Mouse (Mus musculus): ENCODE data around the gene Mtfr2. TPM values are rescaled to one million over a fixed set of nuclear protein-coding genes. Genes with fewer than 3 reads are reported as not detected.

Gene Mtfr2
- 1.7 and 2.9 TPM in 2 replicates for polyA plus RNA-seq (2015; fragmentation: Nextera tagmentation; extraction: Ambion mirVana)

DNA sequence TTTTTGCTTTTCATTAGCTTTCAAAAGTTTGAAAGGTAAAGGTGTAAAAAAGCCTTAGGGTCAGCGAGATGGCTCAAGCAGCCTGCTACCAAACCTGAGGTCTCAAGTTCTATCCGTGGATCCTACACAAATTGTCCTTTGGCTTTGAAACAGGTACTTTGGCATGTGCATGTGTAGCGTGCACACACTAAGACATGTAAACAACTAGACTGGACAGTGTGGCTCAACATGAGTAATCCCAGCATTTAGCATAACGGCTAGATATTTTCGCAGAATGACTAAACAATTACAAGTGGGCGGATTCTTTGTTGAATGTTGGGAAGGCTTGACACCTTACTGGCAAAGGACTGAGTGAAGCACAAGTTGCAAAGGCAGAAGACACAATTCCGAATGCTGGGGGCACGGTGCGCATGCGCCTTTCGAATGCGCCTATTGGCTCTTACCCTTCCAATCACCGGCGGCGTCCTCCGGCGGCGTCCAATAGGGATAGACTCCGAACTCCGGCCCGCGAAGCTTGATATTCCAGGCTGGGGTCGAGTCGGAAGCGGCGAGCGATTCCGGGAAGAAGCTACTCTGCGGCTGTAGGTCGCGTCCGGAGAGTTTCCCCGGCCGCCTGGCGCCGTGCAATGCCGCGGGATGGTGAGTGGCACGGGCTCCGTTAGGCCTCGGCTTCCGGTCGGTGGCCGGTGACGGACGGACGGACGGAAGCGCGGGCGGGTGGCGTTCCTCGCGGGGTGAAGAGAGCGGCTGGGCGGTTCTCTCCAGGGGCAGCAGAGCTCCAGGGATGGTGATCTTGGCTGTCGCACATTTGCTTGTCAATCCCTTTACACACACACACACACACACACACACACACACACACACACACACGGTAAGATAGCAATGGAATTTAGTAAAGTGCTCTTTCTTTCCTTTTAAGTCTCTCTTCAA, at the start of gene Mtfr2:
Mtfr2 (plus strand) TSS at position 486 of the 930 bp plus-strand sequence.
- Histone ChIP-seq H3K4me1 (ENCODE audit: insufficient read depth, low read length) (peaks cover 6% of the 10 kb centered on the region; the same call in 1 of the 2 replicates), H3K4me3 (ENCODE audit: low read length) (peak within 1 kb of the TSS; percentile 71), H3K9ac (replicated peaks; ENCODE audit: low read length) (peak within 1 kb of the TSS; percentile 75), H3K27ac (ENCODE audit: low read length) (peak within 1 kb of the TSS; percentile 67; the same call in 1 of the 2 replicates), H3K36me3 (ENCODE audit: insufficient read depth, low read length) (peaks cover 29% of the 10 kb centered on the region), H3K27me3 (ENCODE audit: insufficient read depth, low read length) (no peaks in the 10 kb centered on the region), H3K9me3 (ENCODE audit: low read length) (no peaks in the 10 kb centered on the region), H3K4me2 (replicated peaks; ENCODE audit: low read depth, low read length) (peak within 1 kb of the TSS; percentile 68)
- ATAC-seq (ENCODE audit: low FRiP score, low TSS enrichment) = peak; percentile 96
- 2% methylated on average over 53 of the region's 58 CpGs for WGBS

DNA sequence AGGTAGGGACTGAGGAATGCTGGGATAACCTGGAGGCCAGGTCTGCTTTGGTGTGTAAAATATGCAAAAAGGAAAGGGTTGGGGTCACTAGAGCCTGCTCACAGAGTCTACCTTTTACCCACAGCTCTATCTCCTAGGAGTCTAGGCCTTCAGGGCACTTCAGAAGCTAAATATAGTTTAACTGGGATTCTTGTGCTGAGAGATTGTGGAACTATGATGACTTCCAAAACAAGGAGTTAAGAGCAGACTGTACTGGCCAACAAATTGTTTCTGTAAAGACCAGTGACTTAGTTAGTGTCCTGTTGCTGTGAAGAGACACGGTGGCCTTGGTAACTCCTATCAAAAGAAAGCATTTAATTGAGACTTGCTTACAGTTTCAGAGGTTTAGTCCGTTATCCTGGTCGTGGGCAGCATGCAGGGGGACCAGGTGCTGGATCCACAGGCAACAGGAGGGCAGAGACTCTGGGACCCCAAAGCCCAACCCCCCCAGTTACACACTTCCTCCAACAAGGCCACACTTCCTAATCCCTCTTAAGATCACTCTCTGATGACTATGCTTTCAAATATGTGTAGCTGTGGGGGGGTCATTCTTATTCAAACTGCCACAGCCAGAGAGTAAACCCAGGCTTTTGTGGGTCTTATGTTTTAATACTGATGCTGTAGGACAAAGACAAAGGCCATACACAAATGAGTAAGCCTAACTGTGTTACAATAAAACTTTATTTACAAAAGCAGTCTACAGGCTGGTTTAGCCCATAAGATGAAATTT, 49.2 kb upstream of the Mtfr2 start:
- no peak for ATAC-seq (ENCODE audit: low FRiP score, low TSS enrichment)
- H3K27me3 ChIP-seq (ENCODE audit: insufficient read depth, low read length) = no peaks in the 10 kb centered on the region
- H3K36me3 ChIP-seq (ENCODE audit: insufficient read depth, low read length) = no peaks in the 10 kb centered on the region
- H3K4me1 ChIP-seq (ENCODE audit: insufficient read depth, low read length) = no peaks in the 10 kb centered on the region
- no peak overlapping the region for H3K27ac ChIP-seq (ENCODE audit: low read length)
- WGBS = 59% methylated on average over 3 of the region's 3 CpGs
- no peak overlapping the region for H3K4me2 ChIP-seq (replicated peaks; ENCODE audit: low read depth, low read length)
- H3K9me3 ChIP-seq (ENCODE audit: low read length) = no peaks in the 10 kb centered on the region
- no peak overlapping the region for H3K9ac ChIP-seq (replicated peaks; ENCODE audit: low read length)
- H3K4me3 ChIP-seq (ENCODE audit: low read length) = no peak overlapping the region

- no peaks in the 10 kb centered on the region for H3K9me3 ChIP-seq (ENCODE audit: low read length)
- no peak overlapping the region for H3K27ac ChIP-seq (ENCODE audit: low read length)
- WGBS = 70% methylated on average over 5 of the region's 5 CpGs
- H3K4me3 ChIP-seq (ENCODE audit: low read length) = no peak overlapping the region
- H3K27me3 ChIP-seq (ENCODE audit: insufficient read depth, low read length) = no peaks in the 10 kb centered on the region
- H3K36me3 ChIP-seq (ENCODE audit: insufficient read depth, low read length) = no peaks in the 10 kb centered on the region
- no peak overlapping the region for H3K4me2 ChIP-seq (replicated peaks; ENCODE audit: low read depth, low read length)
- no peak for ATAC-seq (ENCODE audit: low FRiP score, low TSS enrichment)
- no peak overlapping the region for H3K9ac ChIP-seq (replicated peaks; ENCODE audit: low read length)
- H3K4me1 ChIP-seq (ENCODE audit: insufficient read depth, low read length) = no peaks in the 10 kb centered on the region
Observed at GRCm38 (mm10) chr10:20299114-20299513, 48.5 kb upstream of the Mtfr2 start.

DNA sequence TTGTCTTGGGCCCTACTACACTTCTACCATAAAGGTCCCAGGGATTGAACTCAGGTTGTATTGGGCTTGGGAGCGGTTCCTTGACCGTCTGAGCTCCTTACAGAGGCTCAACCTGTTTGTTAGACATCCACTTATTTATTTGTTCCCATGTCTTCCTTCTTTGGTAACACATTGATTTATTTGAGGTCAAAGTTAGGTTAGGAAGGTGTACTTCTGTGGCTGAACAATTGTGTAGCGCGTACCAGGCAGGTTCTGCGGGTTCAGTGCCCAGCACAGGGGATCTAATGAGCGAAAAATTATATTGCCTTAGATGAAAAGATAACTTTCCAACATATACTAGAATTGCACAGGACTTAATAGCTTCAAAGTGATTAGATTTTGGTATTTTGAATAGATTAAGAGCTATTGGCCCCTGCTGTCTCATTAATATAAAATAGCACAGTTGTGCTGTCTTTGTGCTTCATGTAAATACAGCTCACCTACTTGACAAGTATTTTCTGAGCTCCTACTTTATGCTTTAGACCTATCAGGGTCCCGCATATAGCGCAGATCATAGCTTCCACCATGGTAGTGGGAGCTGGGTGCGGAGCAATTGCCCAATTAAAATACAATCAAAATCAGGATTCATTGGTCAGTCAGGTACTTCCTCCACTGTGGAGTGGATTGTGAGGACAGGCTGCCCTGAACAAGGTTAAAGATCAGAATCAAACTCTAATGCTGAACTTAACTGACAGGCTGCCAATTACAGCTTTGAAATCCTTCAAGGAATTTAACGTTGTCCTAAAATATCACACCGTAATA, 36.4 kb upstream of the Mtfr2 start:
- H3K4me2 ChIP-seq (replicated peaks; ENCODE audit: low read depth, low read length) = peak overlapping the region; percentile 89
- no peaks in the 10 kb centered on the region for H3K27me3 ChIP-seq (ENCODE audit: insufficient read depth, low read length)
- no peaks in the 10 kb centered on the region for H3K36me3 ChIP-seq (ENCODE audit: insufficient read depth, low read length)
- ATAC-seq (ENCODE audit: low FRiP score, low TSS enrichment) = peak; percentile 0; the same call in 1 of the 2 replicates
- peaks cover 14% of the 10 kb centered on the region for H3K4me1 ChIP-seq (ENCODE audit: insufficient read depth, low read length)
- no peaks in the 10 kb centered on the region for H3K9me3 ChIP-seq (ENCODE audit: low read length)
- peak overlapping the region; percentile 87 for H3K4me3 ChIP-seq (ENCODE audit: low read length)
- WGBS = 45% methylated on average over 11 of the region's 11 CpGs
- H3K27ac ChIP-seq (ENCODE audit: low read length) = peak overlapping the region; percentile 100
- H3K9ac ChIP-seq (replicated peaks; ENCODE audit: low read length) = peak overlapping the region; percentile 96

- Histone ChIP-seq H3K27ac (ENCODE audit: low read length) (peak within 1 kb of the TSS; percentile 100), H3K36me3 (ENCODE audit: insufficient read depth, low read length) (no peaks in the 10 kb centered on the region), H3K4me1 (ENCODE audit: insufficient read depth, low read length) (peaks cover 14% of the 10 kb centered on the region), H3K27me3 (ENCODE audit: insufficient read depth, low read length) (no peaks in the 10 kb centered on the region), H3K4me3 (ENCODE audit: low read length) (peak within 1 kb of the TSS; percentile 87), H3K9ac (replicated peaks; ENCODE audit: low read length) (peak within 1 kb of the TSS; percentile 96), H3K9me3 (ENCODE audit: low read length) (no peaks in the 10 kb centered on the region), H3K4me2 (replicated peaks; ENCODE audit: low read depth, low read length) (peak within 1 kb of the TSS; percentile 89)
- peak; percentile 99 for ATAC-seq (ENCODE audit: low FRiP score, low TSS enrichment)
- WGBS = under 1% methylated on average over 84 of the region's 84 CpGs
Observed at GRCm38 (mm10) chr10:20311918-20312735, 35.4 kb upstream of the Mtfr2 start, which contains the start of gene Bclaf1. Gene Bclaf1, plus strand, starts transcription at chr10:20312469.

DNA sequence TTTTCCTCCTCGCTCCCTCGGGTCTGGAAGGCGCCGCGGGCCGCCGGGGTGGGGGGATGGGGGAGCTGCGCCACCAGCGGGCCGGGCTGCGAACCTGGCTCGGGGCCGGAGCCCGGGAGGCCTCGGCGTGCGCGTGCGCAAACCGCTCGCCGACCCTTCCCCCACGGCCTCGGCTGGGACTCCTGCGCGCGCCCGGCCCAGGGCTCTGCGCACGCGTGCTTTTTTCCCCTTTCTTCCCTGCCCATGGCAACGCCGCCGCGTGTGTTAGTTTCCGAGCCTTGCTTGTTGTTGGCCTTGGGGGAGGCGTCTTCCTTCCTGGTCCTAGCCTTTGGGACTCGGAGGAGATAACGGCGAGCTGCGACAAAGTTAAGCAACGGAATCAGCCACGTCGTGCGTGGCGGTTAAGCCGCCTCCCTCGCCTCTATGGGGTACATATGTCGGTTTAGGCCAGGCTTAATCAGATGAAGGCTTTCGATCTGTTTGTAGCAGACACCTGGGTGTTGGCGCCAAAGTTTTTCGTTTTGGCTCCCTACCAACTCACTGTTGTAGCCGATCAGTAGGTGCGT, 34.8 kb upstream of the Mtfr2 start:
- peak overlapping the region; percentile 100 for H3K27ac ChIP-seq (ENCODE audit: low read length)
- no peaks in the 10 kb centered on the region for H3K9me3 ChIP-seq (ENCODE audit: low read length)
- H3K4me1 ChIP-seq (ENCODE audit: insufficient read depth, low read length) = peaks cover 14% of the 10 kb centered on the region
- ATAC-seq (ENCODE audit: low FRiP score, low TSS enrichment) = peak; percentile 85
- H3K4me2 ChIP-seq (replicated peaks; ENCODE audit: low read depth, low read length) = peak overlapping the region; percentile 68
- H3K4me3 ChIP-seq (ENCODE audit: low read length) = peak overlapping the region; percentile 87
- H3K36me3 ChIP-seq (ENCODE audit: insufficient read depth, low read length) = no peaks in the 10 kb centered on the region
- H3K27me3 ChIP-seq (ENCODE audit: insufficient read depth, low read length) = no peaks in the 10 kb centered on the region
- peak overlapping the region; percentile 95 for H3K9ac ChIP-seq (replicated peaks; ENCODE audit: low read length)
- WGBS = under 1% methylated on average over 47 of the region's 54 CpGs

DNA sequence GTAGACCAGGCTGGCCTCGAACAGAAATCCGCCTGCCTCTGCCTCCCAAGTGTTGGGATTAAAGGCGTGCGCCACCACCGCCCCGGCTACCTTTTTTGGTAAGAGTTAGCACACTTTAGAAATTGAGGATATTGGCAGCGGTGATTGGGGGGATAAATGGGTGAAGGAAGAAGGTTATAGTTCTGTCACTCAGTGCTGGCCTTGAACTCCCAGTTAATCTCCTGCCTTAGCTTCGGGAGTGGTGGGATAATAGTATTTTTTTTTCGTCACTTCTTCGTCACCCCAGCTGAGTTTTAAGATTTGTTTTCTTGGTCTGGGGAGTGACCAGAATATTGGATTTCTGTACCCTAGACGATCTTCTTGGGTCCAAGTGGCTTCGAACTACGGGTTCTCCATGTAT, 34.1 kb upstream of the Mtfr2 start:
- H3K4me3 ChIP-seq (ENCODE audit: low read length) = peak overlapping the region; percentile 87
- H3K36me3 ChIP-seq (ENCODE audit: insufficient read depth, low read length) = peaks cover 5% of the 10 kb centered on the region; the same call in 1 of the 2 replicates
- peak overlapping the region; percentile 68 for H3K4me2 ChIP-seq (replicated peaks; ENCODE audit: low read depth, low read length)
- no peak overlapping the region for H3K27ac ChIP-seq (ENCODE audit: low read length)
- H3K27me3 ChIP-seq (ENCODE audit: insufficient read depth, low read length) = no peaks in the 10 kb centered on the region
- no peak for ATAC-seq (ENCODE audit: low FRiP score, low TSS enrichment)
- H3K4me1 ChIP-seq (ENCODE audit: insufficient read depth, low read length) = peaks cover 14% of the 10 kb centered on the region
- H3K9ac ChIP-seq (replicated peaks; ENCODE audit: low read length) = peak overlapping the region; percentile 95
- no peaks in the 10 kb centered on the region for H3K9me3 ChIP-seq (ENCODE audit: low read length)
- 41% methylated on average over 13 of the region's 13 CpGs for WGBS

DNA sequence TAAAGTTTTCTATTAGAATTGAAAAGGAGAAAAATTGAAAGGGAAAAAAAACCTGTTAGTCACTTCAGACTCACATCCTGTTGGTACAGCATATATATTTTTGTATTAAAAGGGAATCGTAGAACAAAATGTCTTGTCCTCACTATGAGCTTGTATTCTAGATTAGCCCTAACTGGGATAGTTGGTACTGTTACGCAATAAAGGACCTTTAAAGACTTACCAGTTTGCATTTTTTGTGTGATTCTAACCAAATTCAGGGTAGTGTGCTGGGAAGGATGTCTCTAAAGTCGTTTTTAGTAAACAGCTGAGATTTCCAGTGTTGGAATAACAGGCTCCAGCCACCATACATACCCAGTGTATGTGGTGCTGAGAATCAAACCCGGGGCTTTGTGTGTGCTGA, 33.6 kb upstream of the Mtfr2 start:
- peaks cover 14% of the 10 kb centered on the region for H3K4me1 ChIP-seq (ENCODE audit: insufficient read depth, low read length)
- no peak overlapping the region for H3K27ac ChIP-seq (ENCODE audit: low read length)
- no peak overlapping the region for H3K9ac ChIP-seq (replicated peaks; ENCODE audit: low read length)
- H3K9me3 ChIP-seq (ENCODE audit: low read length) = no peaks in the 10 kb centered on the region
- H3K36me3 ChIP-seq (ENCODE audit: insufficient read depth, low read length) = peaks cover 9% of the 10 kb centered on the region
- 83% methylated on average over 4 of the region's 4 CpGs for WGBS
- H3K27me3 ChIP-seq (ENCODE audit: insufficient read depth, low read length) = no peaks in the 10 kb centered on the region
- peak overlapping the region; percentile 87 for H3K4me3 ChIP-seq (ENCODE audit: low read length)
- no peak for ATAC-seq (ENCODE audit: low FRiP score, low TSS enrichment)
- H3K4me2 ChIP-seq (replicated peaks; ENCODE audit: low read depth, low read length) = peak overlapping the region; percentile 68

Measured in kidney, embryonic 16.5 days (tissue).